Mouse (Mus musculus) olfactory bulb, adult 2 months (tissue): ENCODE measurements around the gene Dync1li1.

ENCODE experiments used
- CTCF ChIP-seq: fragments of 200-500 bp; IDR thresholded peaks from 2 replicates; pipeline ENCODE4 v1.5.1; 2012; ENCODE audit warnings: low read depth, mild to moderate bottlenecking, low read length, moderate library complexity; ENCODE audit not compliant: insufficient read depth
- POLR2A ChIP-seq: fragments of 200-500 bp; IDR thresholded peaks from 2 replicates; pipeline ENCODE4 v1.6.1; 2012; ENCODE audit warnings: mild to moderate bottlenecking, low read depth, low read length, moderate library complexity; ENCODE audit not compliant: insufficient read depth

- no peak for TF ChIP-seq POLR2A
- TF ChIP-seq CTCF: no peak
Observed at GRCm38 (mm10) chr9:114763341-114763740, 74.8 kb downstream of the Dync1li1 start.
